Mouse (Mus musculus): ENCODE data around the gene Blm.
A peak's percentile ranks its signal among the peaks of the same experiment; 100 is the strongest.
"Not testable (repeated sequence)": the region's sequence is repeated elsewhere in the genome, so short reads cannot be mapped to it uniquely, and the experiment has no call there.

The Blm gene

GRCm38 (mm10) chr7:80531087-80531486 is 3.8 kb downstream of the Blm start:
- no peak for DNase-seq

DNA sequence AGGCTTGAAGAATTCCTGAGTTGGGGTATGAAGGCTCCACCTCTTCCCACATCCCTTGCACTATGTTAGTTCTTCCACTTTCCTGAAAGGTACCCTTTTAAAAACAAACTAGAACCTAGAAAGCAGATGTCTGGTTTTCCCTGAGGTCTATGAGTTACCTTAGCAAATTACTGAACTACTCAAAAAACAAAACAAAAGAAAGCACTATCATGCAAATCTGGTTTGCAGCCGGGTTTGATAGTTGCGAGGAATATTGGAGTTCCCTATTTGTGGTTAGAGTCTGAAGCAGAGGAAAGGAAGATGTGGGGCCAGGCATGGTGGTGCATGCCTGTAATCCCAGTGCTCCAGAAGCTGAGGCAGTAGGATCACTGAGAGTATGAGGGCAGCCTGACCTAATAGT is 4.3 kb downstream of the Blm start:
- no peak for DNase-seq

GRCm38 (mm10) chr7:80526698-80527097 is 8.2 kb downstream of the Blm start:
- no peak for DNase-seq

DNA sequence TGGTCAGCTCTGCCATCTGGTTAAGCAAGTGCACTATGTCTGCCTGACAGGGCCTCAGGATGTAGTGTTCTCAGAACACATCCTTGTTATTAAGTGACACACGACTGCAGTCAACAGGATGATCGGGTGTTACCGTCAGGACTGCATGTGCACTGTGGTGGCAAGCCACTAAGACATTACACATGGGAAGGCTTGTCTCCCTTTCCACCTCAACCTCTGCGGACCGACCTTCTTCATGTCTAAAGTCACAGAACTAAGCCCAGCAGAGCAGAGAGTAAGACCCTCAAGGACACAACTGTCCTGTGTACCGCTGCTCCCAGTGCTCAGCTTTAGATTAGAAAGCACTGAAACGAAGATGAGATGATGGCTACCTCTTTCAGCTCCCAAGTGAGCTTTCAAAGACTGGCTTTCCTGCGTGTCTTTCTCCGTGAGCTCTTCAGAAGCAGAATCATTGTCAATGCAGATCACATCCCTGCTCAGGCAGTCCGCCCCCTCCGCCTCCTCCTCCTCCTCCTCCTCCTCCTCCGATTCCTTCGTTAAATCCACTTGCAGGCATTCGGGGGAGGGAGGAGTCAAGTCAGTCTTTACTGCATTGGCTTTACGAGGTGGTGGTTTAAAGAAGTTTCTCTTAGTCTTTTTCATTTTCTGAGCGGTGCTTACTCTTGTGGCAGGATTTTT is 22.4 kb downstream of the Blm start:
- no peak for DNase-seq

DNA sequence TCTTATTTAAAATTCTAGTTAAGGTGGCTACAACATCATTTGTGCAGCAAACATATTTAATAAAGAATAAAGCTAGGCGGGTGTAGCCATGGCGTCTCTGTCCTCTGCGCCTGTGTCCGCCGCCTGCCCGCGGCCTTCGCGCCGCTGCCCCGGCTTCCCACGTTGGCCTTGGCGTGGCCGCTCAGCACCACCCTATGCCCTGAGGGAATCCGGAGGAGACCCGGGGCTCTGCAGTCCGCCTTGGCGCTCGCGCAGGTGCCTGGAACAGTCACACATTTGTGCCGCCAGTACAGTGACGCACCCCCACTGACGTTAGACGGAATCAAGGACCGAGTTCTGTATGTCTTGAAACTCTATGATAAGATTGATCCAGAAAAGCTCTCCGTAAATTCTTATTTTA is 27.2 kb downstream of the Blm start:
- DNase-seq, result not testable (repeated sequence)

DNA sequence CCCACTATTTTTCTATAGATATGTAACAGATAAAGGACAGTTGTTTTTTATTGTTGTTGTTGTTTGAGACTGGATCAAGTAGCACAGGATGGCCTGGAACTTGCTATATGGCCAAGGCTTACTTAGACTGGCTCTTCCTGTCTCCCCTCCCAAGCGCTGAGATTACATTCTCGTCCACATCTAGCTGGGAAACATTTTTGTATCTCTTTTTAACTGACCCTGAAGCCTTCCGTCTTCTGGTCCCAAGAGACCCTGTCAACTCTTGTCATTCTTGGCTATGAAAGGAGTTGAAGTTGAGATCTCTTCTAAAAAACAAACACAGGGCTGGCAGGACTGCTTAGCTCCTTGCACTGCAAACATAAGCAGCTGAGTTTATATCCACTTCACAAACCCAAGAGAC is 28.9 kb downstream of the Blm start:
- peak; percentile 3 for DNase-seq

DNA sequence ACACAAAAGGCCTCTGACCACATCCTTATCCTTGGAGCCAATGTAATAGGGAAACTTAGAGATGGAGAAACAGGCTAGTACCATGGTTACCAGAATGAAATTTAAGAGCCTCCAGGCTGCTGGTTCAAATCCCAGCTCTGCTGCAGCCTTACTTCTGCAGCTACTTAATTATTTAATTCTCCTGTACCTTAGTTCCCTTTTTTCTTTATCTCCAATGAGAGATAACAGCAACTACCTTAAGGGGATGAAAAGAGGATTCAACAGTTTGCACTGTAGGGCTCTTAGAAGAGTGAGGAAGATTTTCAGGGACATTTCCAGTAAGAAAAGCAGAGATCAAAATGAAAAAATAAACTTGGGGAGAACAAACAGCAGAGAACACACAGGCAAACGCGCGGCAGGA is 30.0 kb downstream of the Blm start:
- no peak for DNase-seq

DNA sequence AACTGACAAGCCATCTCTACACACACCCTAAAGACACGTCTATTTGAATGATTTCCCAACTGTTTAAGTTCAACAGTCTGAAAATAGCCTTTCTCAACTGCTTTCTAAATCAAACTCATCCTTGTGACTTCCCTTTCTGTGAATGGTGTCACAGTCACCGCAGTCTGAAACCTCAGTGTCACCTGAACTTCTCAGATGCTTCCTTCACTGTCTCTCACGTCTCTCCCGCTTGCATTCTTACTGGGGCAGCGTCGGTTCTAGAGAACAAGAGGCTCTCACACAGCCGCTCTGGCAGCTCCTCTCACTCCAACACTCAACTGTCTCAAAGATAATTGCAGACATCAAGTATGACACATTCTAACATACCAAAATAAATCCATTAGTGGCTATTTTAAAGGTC is 33.9 kb downstream of the Blm start:
- DNase-seq, result no peak

DNA sequence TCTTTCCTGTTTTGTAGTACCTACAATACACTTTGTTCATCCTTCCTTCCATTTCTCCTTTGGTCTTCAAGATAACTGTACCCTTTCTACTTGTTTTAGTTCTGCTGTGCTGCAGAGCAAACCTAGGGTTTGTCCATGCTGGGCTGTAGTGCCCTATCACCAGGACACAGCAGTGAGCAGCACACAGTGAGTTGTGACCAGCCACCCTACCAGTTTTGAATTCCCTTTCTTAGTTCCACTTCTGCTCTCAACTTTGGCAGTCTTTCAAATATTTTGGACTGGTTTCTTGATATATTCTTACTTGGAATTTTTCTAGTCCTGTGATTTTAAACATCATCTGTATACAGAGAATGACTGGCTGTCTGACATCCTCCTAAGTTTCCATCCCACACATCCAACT is 34.8 kb downstream of the Blm start:
- DNase-seq, result no peak

- DNase-seq, result no peak
These were observed 35.5 kb downstream of the Blm start for GRCm38 (mm10) chr7:80499190-80499962.

DNA sequence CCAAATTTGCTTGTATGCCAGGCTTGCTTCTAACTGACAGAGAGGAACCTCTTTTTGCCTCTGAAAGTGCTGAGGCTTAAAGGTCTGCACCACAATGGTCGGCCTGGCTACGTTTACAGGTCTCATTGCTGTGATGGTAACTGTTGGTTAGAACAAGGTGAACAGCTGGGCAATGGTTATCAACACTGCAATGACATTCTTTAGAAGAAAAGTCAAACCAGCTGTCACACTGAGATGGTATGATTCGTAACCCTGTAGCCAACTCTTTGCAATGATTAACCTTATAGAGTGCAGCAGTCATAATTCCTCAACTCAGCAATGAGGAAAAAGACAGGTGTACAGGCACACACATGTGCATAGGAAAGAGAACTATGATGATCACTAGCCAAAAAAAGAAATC is 38.3 kb downstream of the Blm start:
- DNase-seq, result no peak

DNA sequence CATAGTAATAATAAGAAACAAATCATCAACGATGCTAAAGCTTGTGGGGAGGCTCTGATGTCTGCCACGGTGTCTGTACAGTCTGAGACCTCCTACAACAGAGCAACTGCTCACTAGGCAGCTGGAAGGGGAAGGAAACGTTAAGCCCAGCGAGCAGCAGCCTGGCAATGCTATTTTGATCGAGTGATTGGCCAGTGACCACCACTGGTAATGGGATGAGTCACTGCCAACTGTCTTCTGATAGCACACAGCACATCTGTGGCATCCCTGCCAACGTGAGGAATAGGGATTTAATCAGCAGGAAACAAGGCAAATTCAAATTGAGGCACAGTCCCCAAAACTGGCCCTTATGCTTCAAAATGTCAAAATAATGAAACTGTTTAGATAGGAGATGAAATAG is 39.7 kb downstream of the Blm start:
- no peak for DNase-seq

- DNase-seq, result no peak
These were observed 42.9 kb downstream of the Blm start for GRCm38 (mm10) chr7:80491995-80492394.

DNA sequence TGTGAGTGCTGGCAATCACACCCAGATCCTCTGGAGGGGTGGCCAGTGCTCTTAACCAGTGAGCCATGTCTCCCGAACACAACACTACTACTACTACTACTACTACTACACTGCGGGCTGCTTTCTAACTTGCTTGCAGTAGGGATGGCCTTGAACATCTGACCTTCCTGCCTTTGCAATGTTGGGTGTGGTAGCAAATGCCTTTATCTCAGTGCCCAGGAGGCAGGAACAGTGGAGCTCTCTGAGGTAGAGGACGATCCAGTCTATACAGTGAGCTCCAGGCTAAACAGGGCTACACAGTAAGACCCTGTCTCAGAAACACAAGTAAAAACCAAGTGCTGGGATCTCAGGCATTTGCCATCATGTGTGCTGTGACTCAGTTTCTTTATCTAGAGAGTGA is 43.8 kb downstream of the Blm start:
- no peak for DNase-seq

DNA sequence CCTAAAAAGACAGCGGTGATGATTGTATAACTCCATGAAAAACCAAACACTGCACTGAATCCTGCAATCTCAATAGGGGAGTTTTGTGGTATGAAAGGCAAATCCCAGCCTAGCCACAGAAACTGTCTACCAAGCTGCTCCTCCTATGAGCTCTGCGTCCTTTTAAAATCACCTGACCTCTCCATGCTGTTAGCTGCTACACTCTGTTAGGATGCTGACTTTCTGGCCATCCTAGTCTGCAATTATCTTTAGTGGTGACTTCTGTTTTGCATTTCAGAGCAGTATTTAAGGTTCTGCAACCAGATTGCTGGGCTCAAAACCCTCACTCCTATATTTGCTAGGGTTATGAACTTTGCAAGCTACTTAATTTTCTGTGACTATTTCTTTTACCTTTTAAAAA is 44.6 kb downstream of the Blm start:
- no peak for DNase-seq

DNA sequence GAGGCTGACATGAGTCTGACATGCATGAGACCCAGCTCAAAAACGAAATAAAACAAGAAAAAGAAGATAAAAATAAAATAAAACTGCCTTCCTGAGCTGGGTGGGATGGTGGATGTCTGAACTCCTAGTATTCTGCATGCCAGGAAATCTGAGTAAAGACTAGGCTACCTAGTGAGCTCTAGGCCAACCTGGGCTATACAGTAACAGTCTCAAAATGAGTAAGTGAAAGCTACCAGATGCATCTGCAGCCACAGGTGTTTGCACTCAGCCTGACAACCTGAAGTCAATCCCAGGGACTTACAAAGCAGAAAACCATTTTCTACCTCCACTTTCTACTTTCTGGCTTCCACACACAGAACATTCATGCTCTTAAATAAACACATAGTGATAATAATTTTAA is 45.5 kb downstream of the Blm start:
- DNase-seq, result no peak

DNA sequence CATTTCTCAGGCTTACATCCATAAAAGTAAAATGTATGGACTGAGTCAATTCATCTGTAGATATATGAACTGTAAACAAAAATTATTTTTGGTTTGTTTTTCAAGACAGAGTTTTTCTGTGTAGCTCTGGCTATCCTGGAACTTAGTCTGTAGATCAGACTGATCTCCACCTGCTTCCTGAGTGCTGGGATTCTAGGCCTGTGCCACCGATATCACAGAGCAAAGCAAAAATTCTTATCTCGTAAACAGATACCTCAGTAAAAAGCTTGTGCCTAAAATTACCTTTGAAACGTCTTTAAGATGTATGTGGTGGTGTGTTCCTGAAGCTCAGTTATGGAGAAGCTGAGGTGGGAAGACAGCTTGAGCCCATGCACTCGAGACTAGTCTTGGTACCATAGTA is 47.7 kb downstream of the Blm start:
- DNase-seq, result no peak

GRCm38 (mm10) chr7:80480097-80480496 is 54.8 kb downstream of the Blm start:
- DNase-seq, result no peak

DNA sequence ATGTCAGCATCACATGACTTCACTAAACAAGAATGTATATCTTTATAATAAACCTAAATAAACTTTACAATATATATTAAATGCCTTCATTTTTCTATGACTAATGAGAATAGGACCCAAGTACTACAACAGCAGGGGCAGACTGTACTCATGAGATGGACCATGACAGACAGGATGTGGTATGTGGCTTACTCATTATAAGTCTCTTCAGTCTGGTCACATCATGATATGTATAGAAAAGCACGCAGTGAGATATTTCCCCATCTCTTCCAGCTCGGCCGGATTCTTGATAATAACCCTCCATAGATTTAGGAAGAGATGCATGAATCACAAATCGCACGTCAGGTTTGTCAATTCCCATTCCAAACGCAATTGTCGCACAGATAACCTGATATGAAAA is 61.1 kb downstream of the Blm start:
- no peak for DNase-seq

GRCm38 (mm10) chr7:80468851-80469250 is 66.1 kb downstream of the Blm start:
- no peak for DNase-seq

GRCm38 (mm10) chr7:80467334-80467733 is 67.6 kb downstream of the Blm start:
- no peak for DNase-seq

GRCm38 (mm10) chr7:80464831-80465230 is 70.1 kb downstream of the Blm start:
- DNase-seq, result no peak

DNA sequence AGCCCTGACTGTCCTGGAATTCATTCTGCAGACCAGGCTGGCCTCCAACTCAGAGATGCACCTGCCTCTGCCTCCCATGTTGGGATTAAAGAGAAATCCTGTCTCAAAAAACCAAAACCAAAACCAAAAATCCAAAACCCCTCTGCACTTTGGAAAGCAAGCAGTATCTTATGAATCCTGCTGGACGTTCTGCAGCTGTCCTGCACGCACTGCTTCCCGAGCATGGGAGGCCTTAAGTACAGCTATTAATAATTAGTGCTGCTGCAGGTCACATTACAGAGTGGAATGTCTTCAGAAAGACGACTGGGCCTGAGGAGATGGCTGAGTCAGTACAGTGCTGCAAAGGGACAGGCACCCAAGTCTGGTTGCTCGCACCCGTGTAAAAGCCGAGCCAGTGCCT is 73.0 kb downstream of the Blm start:
- no peak for DNase-seq

- no peak for DNase-seq
These were observed 74.0 kb downstream of the Blm start for GRCm38 (mm10) chr7:80460892-80461291.

DNA sequence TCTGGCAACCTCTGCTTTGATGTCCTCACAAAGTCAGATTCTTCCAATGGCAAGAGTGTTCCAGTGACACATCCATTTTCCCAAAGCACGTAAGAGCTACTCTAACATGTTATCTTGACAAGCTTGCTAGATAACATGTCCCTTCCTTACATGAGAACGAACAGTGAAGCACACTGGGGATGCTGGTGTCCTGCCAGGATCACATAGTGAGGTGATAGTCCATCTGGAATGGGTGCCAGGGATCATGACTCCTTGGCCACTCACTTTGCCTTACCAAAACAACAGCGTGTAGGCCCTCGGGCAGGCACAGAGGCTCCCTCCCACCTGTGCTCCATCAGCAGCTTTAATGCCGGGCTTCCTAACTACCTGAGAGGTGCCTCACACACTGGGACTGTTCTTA is 74.7 kb downstream of the Blm start:
- DNase-seq, result no peak
